Mouse (Mus musculus) MEL (cell line): Measurements from ENCODE around the gene Prkch.

Experiments
- CHD2 ChIP-seq: IDR thresholded peaks from 2 replicates; pipeline ENCODE4 v1.6.1; 2011; ENCODE audit warnings: low read length, improper control_type of control experiment
- CTCF ChIP-seq, 3 experiments: IDR thresholded peaks in 2 of 3; conservative IDR thresholded peaks in 1 of 3; 2 replicates each; pipeline ENCODE4 v1.5.1; 2011 to 2012; ENCODE audit warnings: low read length in 3 of 3, low read depth in 2 of 3, mild to moderate bottlenecking in 2 of 3, improper control_type of control experiment in 1 of 3, inconsistent platforms in 1 of 3, mixed read lengths in 1 of 3, moderate library complexity in 1 of 3; ENCODE audit not compliant: control insufficient read depth in 1 of 3, insufficient read depth in 1 of 3, poor library complexity in 1 of 3, severe bottlenecking in 1 of 3
- JUND ChIP-seq: IDR thresholded peaks from 2 replicates; pipeline ENCODE4 v1.6.1; 2011; ENCODE audit warnings: low read depth, mild to moderate bottlenecking, improper control_type of control experiment, low read length
- MAFK ChIP-seq: IDR thresholded peaks from 2 replicates; pipeline ENCODE4 v1.6.1; 2011; ENCODE audit warnings: low read depth, mild to moderate bottlenecking, low read length, improper control_type of control experiment, borderline replicate concordance
- MAZ ChIP-seq: IDR thresholded peaks from 2 replicates; pipeline ENCODE4 v1.6.1; 2012; ENCODE audit warnings: low read depth, mild to moderate bottlenecking, inconsistent platforms, low read length, improper control_type of control experiment
- NELFE ChIP-seq: IDR thresholded peaks from 2 replicates; pipeline ENCODE4 v1.6.1; 2011; ENCODE audit warnings: low read depth, low read length, improper control_type of control experiment
- POLR2A ChIP-seq, 2 experiments: IDR thresholded peaks; 2 replicates each; pipeline ENCODE4 v1.6.1; 2011 to 2012; ENCODE audit warnings: low read length in 2 of 2, mild to moderate bottlenecking in 2 of 2, control low read depth in 1 of 2, improper control_type of control experiment in 1 of 2, low read depth in 1 of 2, moderate library complexity in 1 of 2; ENCODE audit not compliant: control insufficient read depth in 1 of 2, insufficient read depth in 1 of 2, poor library complexity in 1 of 2
- POLR2AphosphoS5 ChIP-seq: IDR thresholded peaks from 2 replicates; pipeline ENCODE4 v1.6.1; 2012; ENCODE audit warnings: low read depth, borderline replicate concordance, mild to moderate bottlenecking, inconsistent platforms, low read length, moderate library complexity, mixed read lengths
- TCF12 ChIP-seq: IDR thresholded peaks from 2 replicates; pipeline ENCODE4 v1.6.1; 2014; ENCODE audit warnings: low read depth, mild to moderate bottlenecking, inconsistent platforms, low read length, improper control_type of control experiment, moderate library complexity
- USF1 ChIP-seq: IDR thresholded peaks from 2 replicates; pipeline ENCODE4 v1.6.1; 2014; ENCODE audit warnings: low read depth, mild to moderate bottlenecking, inconsistent platforms, low read length, improper control_type of control experiment, moderate library complexity
- ZC3H11A ChIP-seq: IDR thresholded peaks from 2 replicates; pipeline ENCODE4 v1.6.1; 2012; ENCODE audit warnings: low read depth, mild to moderate bottlenecking, inconsistent platforms, low read length, improper control_type of control experiment
- ZMIZ1 ChIP-seq: IDR thresholded peaks from 2 replicates; pipeline ENCODE4 v1.6.1; 2012; ENCODE audit warnings: low read depth, mild to moderate bottlenecking, inconsistent platforms, low read length, improper control_type of control experiment, moderate library complexity

GRCm38 (mm10) chr12:73604762-73605161 is 20.2 kb downstream of the Prkch start:
- TF ChIP-seq MAFK = no peak
- no peak for TF ChIP-seq MAZ
- no peak for TF ChIP-seq POLR2AphosphoS5
- no peak for TF ChIP-seq ZC3H11A
- TF ChIP-seq CTCF (IDR thresholded peaks at IDR 0.05 in 2 of 3, conservative IDR thresholded peaks at IDR 0.05 in 1 of 3; ENCODE audit: control insufficient read depth in 1 of 3, insufficient read depth in 1 of 3, low read depth in 2 of 3, low read length in 3 of 3, poor library complexity in 1 of 3, severe bottlenecking in 1 of 3) = no peak
- TF ChIP-seq NELFE = no peak
- no peak for TF ChIP-seq POLR2A (IDR thresholded peaks at IDR 0.05; ENCODE audit: control insufficient read depth in 1 of 2, insufficient read depth in 1 of 2, low read depth in 1 of 2, low read length in 2 of 2, poor library complexity in 1 of 2)
- TF ChIP-seq JUND = no peak
- no peak for TF ChIP-seq CHD2
- TF ChIP-seq TCF12 = no peak
- TF ChIP-seq USF1 = no peak
- no peak for TF ChIP-seq ZMIZ1
